Mouse (Mus musculus) liver, embryonic 16.5 days (tissue): ENCODE measurements at regions not wholly inside any gene's neighbourhood (a gene's known extent, or its start where the extent isn't known, plus 50 kb on each side); places are given as distances from the start of the nearest gene placed in this dataset.

Experiments used
- ATAC-seq: fragments of 200-750 bp; cut with Nextera tagmentation; 2 replicates; pipeline ENCODE4 v1.8.0; 2017; ENCODE audit warnings: low read depth, mild to moderate bottlenecking, moderate number of reproducible peaks, moderate library complexity
- H3K27ac ChIP-seq: fragments of 300-500 bp; sonication (generic); 2 replicates; pipeline ENCODE4 v1.5.1; 2014; ENCODE audit warnings: mild to moderate bottlenecking, low read length
- H3K27me3 ChIP-seq: fragments of 300-500 bp; sonication (generic); 2 replicates; pipeline ENCODE4 v1.6.1; 2014; ENCODE audit warnings: low read depth, low read length, mixed read lengths; ENCODE audit not compliant: control insufficient read depth, insufficient read depth
- H3K36me3 ChIP-seq: fragments of 300-500 bp; sonication (generic); 2 replicates; pipeline ENCODE4 v1.6.1; 2014; ENCODE audit warnings: mild to moderate bottlenecking; ENCODE audit not compliant: control insufficient read depth, insufficient read depth
- H3K4me1 ChIP-seq: fragments of 300-500 bp; sonication (generic); 2 replicates; pipeline ENCODE4 v1.6.1; 2014; ENCODE audit warnings: low read depth, low read length, mixed read lengths; ENCODE audit not compliant: control insufficient read depth
- H3K4me2 ChIP-seq: fragments of 300-500 bp; sonication (generic); 2 replicates; pipeline ENCODE4 v1.6.1; 2014; ENCODE audit warnings: low read depth, low read length, mixed read lengths
- H3K4me3 ChIP-seq: fragments of 300-500 bp; sonication (generic); 2 replicates; pipeline ENCODE4 v1.5.1; 2014; ENCODE audit warnings: low read depth, mild to moderate bottlenecking, low read length
- H3K9ac ChIP-seq: fragments of 300-500 bp; sonication (generic); 2 replicates; pipeline ENCODE4 v1.6.1; 2014; ENCODE audit warnings: low read depth, low read length
- H3K9me3 ChIP-seq: fragments of 300-500 bp; sonication (generic); replicated peaks from 2 replicates; pipeline ENCODE4 v1.6.1; 2016; ENCODE audit warnings: low read length; ENCODE audit not compliant: control insufficient read depth
- WGBS: fragments of 180-500 bp; shearing (Covaris S2); extraction: QIAGEN DNeasy Blood & Tissue Kit; methylation state at CpG from one replicate; pipeline ENCODE4 v1.1.7; 2014; ENCODE audit not compliant: insufficient replicate concordance; 5-methylcytosine and 5-hydroxymethylcytosine counted together

DNA sequence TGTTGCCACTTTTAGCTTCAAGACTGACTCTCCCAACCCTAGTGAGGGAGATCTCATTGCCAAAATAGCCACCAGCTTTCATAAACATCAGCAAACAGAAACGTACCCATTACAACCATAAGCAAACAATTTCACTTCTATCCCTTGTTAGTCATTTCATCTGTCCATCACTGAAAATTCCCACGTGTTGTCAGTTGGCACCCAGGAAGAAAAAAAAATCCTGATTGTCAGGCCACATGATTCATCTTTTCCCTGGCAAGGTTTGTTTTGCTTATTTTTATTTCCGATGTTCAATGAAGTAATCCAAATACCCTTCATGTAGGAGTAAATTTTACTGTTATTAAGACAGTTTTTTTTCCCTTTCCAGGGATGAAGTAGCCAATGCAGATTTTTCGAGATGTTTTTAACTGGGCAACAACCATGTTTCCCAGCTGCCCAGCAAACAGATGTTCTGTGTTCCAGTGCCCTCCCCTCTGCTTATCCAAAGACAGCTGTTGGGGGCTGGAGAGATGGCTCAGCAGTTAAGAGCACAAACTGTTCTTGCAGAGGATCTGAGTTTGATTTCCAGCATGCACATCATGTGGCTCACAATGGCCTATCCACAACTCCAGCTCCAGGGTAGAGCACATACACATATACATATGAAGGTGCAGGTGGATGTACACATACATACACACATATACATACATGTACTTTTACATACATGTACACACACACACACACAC lies 189.3 kb upstream of the Phactr1 start:
- 56% methylated on average over 4 of the region's 4 CpGs for WGBS
- H3K4me3 ChIP-seq: no peak overlapping the region
- H3K9me3 ChIP-seq: no peaks in the 10 kb centered on the region
- no peaks in the 10 kb centered on the region for H3K4me1 ChIP-seq
- no peak overlapping the region for H3K27ac ChIP-seq
- no peaks in the 10 kb centered on the region for H3K27me3 ChIP-seq
- no peaks in the 10 kb centered on the region for H3K36me3 ChIP-seq
- H3K4me2 ChIP-seq: no peak overlapping the region
- H3K9ac ChIP-seq: no peak overlapping the region
- ATAC-seq: no peak

DNA sequence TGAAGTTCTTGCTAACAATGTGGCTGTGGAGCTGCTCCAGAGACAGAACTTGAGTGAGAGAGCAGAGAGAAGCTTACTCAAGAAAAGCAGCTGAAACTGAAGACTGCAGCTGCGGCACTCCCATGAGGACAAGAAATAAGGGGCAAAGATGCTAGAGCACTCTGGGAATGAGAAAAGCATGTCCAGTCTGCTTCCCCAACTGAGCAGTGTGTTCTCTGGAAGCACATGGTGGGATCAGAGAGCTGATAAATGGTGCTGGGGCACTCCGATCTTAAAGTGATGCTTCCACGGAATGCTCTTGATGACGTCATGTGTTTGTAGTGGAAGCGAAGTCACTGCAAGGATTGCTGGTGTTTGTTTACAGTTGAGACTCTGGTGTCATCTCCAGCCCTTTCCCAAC lies 186.1 kb upstream of the Phactr1 start:
- 56% methylated on average over 5 of the region's 5 CpGs for WGBS
- no peaks in the 10 kb centered on the region for H3K9me3 ChIP-seq
- ATAC-seq: no peak
- no peaks in the 10 kb centered on the region for H3K36me3 ChIP-seq
- H3K27ac ChIP-seq: no peak overlapping the region
- H3K9ac ChIP-seq: no peak overlapping the region
- no peak overlapping the region for H3K4me3 ChIP-seq
- no peaks in the 10 kb centered on the region for H3K27me3 ChIP-seq
- H3K4me2 ChIP-seq: no peak overlapping the region
- no peaks in the 10 kb centered on the region for H3K4me1 ChIP-seq

DNA sequence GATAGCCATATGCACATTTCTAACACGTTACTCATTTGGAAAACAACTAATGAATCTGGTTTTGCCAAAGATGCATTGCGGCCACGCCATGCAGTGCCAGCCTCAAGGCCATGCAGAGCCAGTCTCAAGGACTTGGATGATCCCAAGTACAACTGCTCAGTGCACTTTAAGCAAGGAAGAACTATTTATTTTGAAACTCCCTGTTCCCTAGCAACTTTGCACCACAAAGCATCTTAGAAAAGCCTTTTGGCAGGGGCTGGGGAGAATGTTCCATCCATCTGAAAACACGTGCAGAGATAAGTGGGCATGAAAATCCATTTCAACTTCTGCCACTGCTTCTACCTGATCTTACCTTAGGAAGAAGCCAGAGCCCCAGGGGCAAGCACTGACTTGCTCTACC lies 182.1 kb upstream of the Phactr1 start:
- no peak overlapping the region for H3K4me2 ChIP-seq
- H3K4me1 ChIP-seq: no peaks in the 10 kb centered on the region
- H3K27me3 ChIP-seq: no peaks in the 10 kb centered on the region
- H3K36me3 ChIP-seq: no peaks in the 10 kb centered on the region
- no peak for ATAC-seq
- WGBS: 64% methylated on average over 4 of the region's 4 CpGs
- no peaks in the 10 kb centered on the region for H3K9me3 ChIP-seq
- no peak overlapping the region for H3K4me3 ChIP-seq
- no peak overlapping the region for H3K27ac ChIP-seq
- H3K9ac ChIP-seq: no peak overlapping the region

DNA sequence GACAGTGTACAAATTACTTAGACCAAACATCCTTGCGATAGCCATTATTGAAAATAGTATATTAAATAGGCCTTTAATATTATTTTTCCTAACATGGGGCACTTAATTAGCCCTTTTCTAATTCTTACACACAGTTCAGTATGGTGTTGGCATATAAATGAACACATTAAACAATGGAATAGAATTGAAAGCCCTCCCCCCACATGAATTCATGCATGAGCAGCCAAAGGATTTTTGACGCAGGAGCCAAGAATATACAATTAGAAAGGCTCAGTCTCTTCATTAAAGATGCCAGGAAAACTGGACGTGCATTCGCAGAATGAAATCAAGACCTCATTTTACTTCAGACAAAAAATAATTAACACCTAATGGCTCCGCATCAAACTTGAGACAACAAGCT lies 172.9 kb upstream of the Phactr1 start:
- Histone ChIP-seq H3K27ac (no peak overlapping the region), H3K9me3 (no peaks in the 10 kb centered on the region), H3K4me1 (no peaks in the 10 kb centered on the region), H3K9ac (no peak overlapping the region), H3K36me3 (no peaks in the 10 kb centered on the region), H3K27me3 (no peaks in the 10 kb centered on the region), H3K4me3 (no peak overlapping the region), H3K4me2 (no peak overlapping the region)
- WGBS: 75% methylated on average over 5 of the region's 5 CpGs
- ATAC-seq: no peak

DNA sequence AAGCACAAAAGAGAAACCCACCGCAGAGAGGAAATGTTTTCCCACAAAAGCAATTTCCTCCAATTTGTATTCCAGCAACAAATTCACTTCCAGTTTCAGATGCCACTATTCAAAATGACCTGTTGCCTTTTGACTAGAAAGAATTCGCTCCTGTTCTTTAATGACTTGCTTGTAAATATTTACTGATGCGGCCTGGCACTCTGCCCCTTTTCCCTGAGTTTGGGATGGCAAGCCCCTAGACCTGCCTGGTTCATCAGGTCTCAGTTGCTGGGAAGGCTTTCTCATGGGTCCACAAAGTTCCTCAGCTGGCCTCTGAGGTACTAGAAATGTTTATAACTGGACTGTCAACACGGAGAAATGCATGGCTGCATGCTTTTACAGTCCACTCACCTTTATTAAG lies 161.7 kb upstream of the Phactr1 start:
- Histone ChIP-seq H3K4me3 (no peak overlapping the region), H3K36me3 (no peaks in the 10 kb centered on the region), H3K9ac (no peak overlapping the region), H3K27ac (no peak overlapping the region), H3K27me3 (no peaks in the 10 kb centered on the region), H3K9me3 (no peaks in the 10 kb centered on the region), H3K4me1 (no peaks in the 10 kb centered on the region), H3K4me2 (no peak overlapping the region)
- no peak for ATAC-seq
- WGBS: 35% methylated on average over 4 of the region's 4 CpGs

DNA sequence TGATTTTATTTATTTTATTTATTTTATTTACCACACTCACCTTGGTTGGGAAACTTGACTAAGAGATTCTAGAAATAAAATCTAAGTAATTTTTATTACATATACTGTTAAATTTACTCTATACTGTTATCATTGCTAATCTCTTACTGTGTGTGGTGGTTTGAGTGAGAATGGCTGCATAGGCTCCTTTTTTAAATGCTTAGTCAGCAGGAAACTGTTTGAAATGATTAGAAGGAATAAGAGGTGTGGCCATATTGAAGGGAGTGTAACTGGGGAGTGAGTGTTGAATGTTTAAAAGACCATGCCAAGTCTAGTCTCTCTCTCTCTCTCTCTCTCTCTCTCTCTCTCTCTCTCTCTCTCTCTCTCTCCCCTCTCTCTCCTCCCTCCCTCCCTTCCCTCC lies 157.9 kb upstream of the Phactr1 start:
- H3K36me3 ChIP-seq: no peaks in the 10 kb centered on the region
- no peak for ATAC-seq

DNA sequence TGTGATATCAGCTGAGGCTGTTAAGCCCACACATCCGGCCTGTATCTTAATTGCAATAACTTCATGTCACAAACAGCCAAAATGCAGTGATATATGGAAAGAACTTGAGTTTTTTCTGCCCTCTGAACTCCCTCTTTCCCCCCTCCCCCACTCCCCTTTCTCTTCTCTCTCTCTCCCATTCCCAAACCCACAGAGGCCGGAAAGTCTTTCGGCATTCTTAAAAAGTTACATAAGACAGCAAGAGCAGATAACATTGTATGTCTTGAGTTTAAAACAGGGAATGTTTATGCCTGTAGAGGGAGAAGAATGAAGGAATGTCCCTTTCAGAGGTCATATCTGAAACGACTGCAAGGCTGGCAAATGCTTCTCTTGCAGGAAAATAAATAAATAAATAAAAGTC lies 154.3 kb upstream of the Phactr1 start:
- H3K27ac ChIP-seq: no peak overlapping the region
- no peak overlapping the region for H3K4me2 ChIP-seq
- no peak overlapping the region for H3K4me3 ChIP-seq
- no peaks in the 10 kb centered on the region for H3K9me3 ChIP-seq
- ATAC-seq: no peak
- no peaks in the 10 kb centered on the region for H3K36me3 ChIP-seq
- H3K27me3 ChIP-seq: no peaks in the 10 kb centered on the region
- H3K9ac ChIP-seq: no peak overlapping the region
- no peaks in the 10 kb centered on the region for H3K4me1 ChIP-seq
- WGBS: 37% methylated on average over 4 of the region's 4 CpGs

More for the DNA sequence above, 157.9 kb upstream of the Phactr1 start:
- Histone ChIP-seq H3K27me3 (no peaks in the 10 kb centered on the region), H3K9me3 (no peaks in the 10 kb centered on the region), H3K27ac (no peak overlapping the region), H3K9ac (no peak overlapping the region), H3K4me2 (no peak overlapping the region), H3K4me1 (no peaks in the 10 kb centered on the region), H3K4me3 (no peak overlapping the region)

DNA sequence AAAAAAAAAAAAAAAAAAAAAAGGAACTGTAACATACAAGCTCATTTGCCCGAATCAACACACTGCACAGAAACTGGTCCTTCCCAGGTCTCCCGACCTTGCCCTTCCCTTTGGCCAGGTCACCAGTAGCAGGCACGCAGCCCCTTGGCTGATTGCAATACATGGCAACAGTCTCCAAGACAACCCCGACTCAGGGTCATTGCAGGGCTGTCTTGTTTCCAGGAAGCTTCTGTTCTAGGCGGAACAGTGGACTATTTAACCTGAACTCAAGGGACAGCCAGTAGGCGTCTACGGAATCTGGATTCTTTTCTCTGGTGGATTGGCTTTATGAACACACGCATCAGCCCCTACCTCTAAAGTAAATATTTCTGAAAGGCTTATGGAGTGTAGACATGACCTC lies 153.5 kb upstream of the Phactr1 start:
- H3K27me3 ChIP-seq: no peaks in the 10 kb centered on the region
- H3K27ac ChIP-seq: no peak overlapping the region
- no peaks in the 10 kb centered on the region for H3K36me3 ChIP-seq
- H3K4me3 ChIP-seq: no peak overlapping the region
- ATAC-seq: peak; percentile 27; the same call in 1 of the 2 replicates
- no peaks in the 10 kb centered on the region for H3K4me1 ChIP-seq
- 42% methylated on average over 8 of the region's 8 CpGs for WGBS
- no peak overlapping the region for H3K4me2 ChIP-seq
- H3K9me3 ChIP-seq: no peaks in the 10 kb centered on the region
- no peak overlapping the region for H3K9ac ChIP-seq

DNA sequence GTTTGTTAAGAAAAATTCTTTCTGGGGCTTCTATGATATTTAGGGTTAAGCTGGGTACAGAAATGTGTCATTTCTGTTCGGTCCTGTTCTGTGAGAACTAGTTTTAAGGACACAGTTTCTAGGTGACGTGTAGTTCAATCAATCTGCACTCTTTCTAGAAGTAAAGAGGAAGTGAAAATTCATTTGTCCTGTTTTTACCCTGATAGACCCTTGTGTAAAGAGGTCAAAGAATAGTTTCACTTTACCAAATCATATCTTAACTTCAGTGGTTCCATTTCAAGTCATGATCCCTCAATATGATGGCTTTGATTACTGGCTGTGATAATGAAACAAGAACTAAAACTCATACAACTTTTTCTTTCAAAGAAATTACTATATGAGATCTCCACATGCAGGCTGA lies 152.3 kb upstream of the Phactr1 start:
- WGBS: 50% methylated on average over 2 of the region's 2 CpGs
- Histone ChIP-seq H3K36me3 (no peaks in the 10 kb centered on the region), H3K4me3 (no peak overlapping the region), H3K4me2 (no peak overlapping the region), H3K9me3 (no peaks in the 10 kb centered on the region), H3K4me1 (no peaks in the 10 kb centered on the region), H3K27me3 (no peaks in the 10 kb centered on the region), H3K9ac (no peak overlapping the region), H3K27ac (no peak overlapping the region)
- no peak for ATAC-seq
